Mouse (Mus musculus) kidney, embryonic 14.5 days (tissue): ENCODE data around the gene Fbxl17. TPM values are rescaled to one million over a fixed set of nuclear protein-coding genes. Genes with fewer than 3 reads are reported as not detected.

Experiments
- ATAC-seq: fragments of 200-750 bp; cut with Nextera tagmentation; 2 replicates; pipeline ENCODE4 v1.8.0; 2017; ENCODE audit warnings: moderate number of reproducible peaks, mild to moderate bottlenecking, moderate TSS enrichment, moderate library complexity; ENCODE audit not compliant: low FRiP score, low TSS enrichment
- H3K27ac ChIP-seq: fragments of 300-500 bp; sonication (generic); 2 replicates; pipeline ENCODE4 v1.5.1; 2014; ENCODE audit warnings: low read depth, mild to moderate bottlenecking, low read length, moderate library complexity, mixed read lengths
- H3K27me3 ChIP-seq: fragments of 300-500 bp; sonication (generic); 2 replicates; pipeline ENCODE4 v1.6.1; 2014; ENCODE audit warnings: mild to moderate bottlenecking, low read length; ENCODE audit not compliant: control insufficient read depth, insufficient read depth
- H3K36me3 ChIP-seq: fragments of 300-500 bp; sonication (generic); 2 replicates; pipeline ENCODE4 v1.6.1; 2014; ENCODE audit warnings: low read length, mixed read lengths; ENCODE audit not compliant: control insufficient read depth, insufficient read depth
- H3K4me1 ChIP-seq: fragments of 300-500 bp; sonication (generic); 2 replicates; pipeline ENCODE4 v1.6.1; 2014; ENCODE audit warnings: low read length, mixed read lengths; ENCODE audit not compliant: control insufficient read depth, insufficient read depth
- H3K4me2 ChIP-seq: fragments of 300-500 bp; sonication (generic); replicated peaks from 2 replicates; pipeline ENCODE4 v1.6.1; 2014; ENCODE audit warnings: low read depth, mild to moderate bottlenecking, low read length
- H3K4me3 ChIP-seq: fragments of 300-500 bp; sonication (generic); 2 replicates; pipeline ENCODE4 v1.5.1; 2014; ENCODE audit warnings: mild to moderate bottlenecking, low read length
- H3K9ac ChIP-seq: fragments of 300-500 bp; sonication (generic); 2 replicates; pipeline ENCODE4 v1.6.1; 2014; ENCODE audit warnings: low read depth, mild to moderate bottlenecking, low read length, moderate library complexity
- H3K9me3 ChIP-seq: fragments of 300-500 bp; sonication (generic); 2 replicates; pipeline ENCODE4 v1.6.1; 2016; ENCODE audit warnings: low read length; ENCODE audit not compliant: control insufficient read depth
- WGBS: fragments of 180-500 bp; shearing (Covaris S2); extraction: QIAGEN DNeasy Blood & Tissue Kit; methylation state at CpG from one replicate; pipeline ENCODE4 v1.1.7; 2014; 5-methylcytosine and 5-hydroxymethylcytosine counted together
- polyA plus RNA-seq: library from polyadenylated mRNA; unstranded; fragments of >200 nt; fragmentation: Nextera tagmentation; extraction: Ambion mirVana; gene quantifications from 2 replicates; pipeline ENCODE4 v1.2.1, GENCODE M21; 2014

Fbxl17 gene
- polyA plus RNA-seq, 1 experiment from 2014 or later: 8.8 TPM

- Histone ChIP-seq H3K9ac (no peak overlapping the region), H3K36me3 (no peaks in the 10 kb centered on the region), H3K4me1 (no peaks in the 10 kb centered on the region), H3K27me3 (no peaks in the 10 kb centered on the region), H3K4me3 (no peak overlapping the region), H3K27ac (no peak overlapping the region), H3K9me3 (no peaks in the 10 kb centered on the region), H3K4me2 (no peak overlapping the region)
- 57% methylated on average over 3 of the region's 3 CpGs for WGBS
- ATAC-seq: no peak
Measured at GRCm38 (mm10) chr17:63046401-63046800, 453.4 kb downstream of the Fbxl17 start.

GRCm38 (mm10) chr17:63045297-63045696 lies 454.5 kb downstream of the Fbxl17 start:
- no peak overlapping the region for H3K4me2 ChIP-seq
- no peak overlapping the region for H3K27ac ChIP-seq
- peaks cover 7% of the 10 kb centered on the region; the same call in 1 of the 2 replicates for H3K9me3 ChIP-seq
- 60% methylated on average over 13 of the region's 13 CpGs for WGBS
- H3K4me3 ChIP-seq: no peak overlapping the region
- H3K27me3 ChIP-seq: no peaks in the 10 kb centered on the region
- ATAC-seq: no peak
- H3K36me3 ChIP-seq: no peaks in the 10 kb centered on the region
- H3K9ac ChIP-seq: no peak overlapping the region
- H3K4me1 ChIP-seq: no peaks in the 10 kb centered on the region

- H3K4me1 ChIP-seq: no peaks in the 10 kb centered on the region
- no peak overlapping the region for H3K4me3 ChIP-seq
- no peak overlapping the region for H3K9ac ChIP-seq
- no peaks in the 10 kb centered on the region for H3K27me3 ChIP-seq
- 81% methylated on average over 9 of the region's 9 CpGs for WGBS
- H3K36me3 ChIP-seq: no peaks in the 10 kb centered on the region
- ATAC-seq: no peak
- H3K27ac ChIP-seq: no peak overlapping the region
- H3K9me3 ChIP-seq: peaks cover 14% of the 10 kb centered on the region; the same call in 1 of the 2 replicates
- no peak overlapping the region for H3K4me2 ChIP-seq
Measured at GRCm38 (mm10) chr17:63043046-63043675, 456.7 kb downstream of the Fbxl17 start.

GRCm38 (mm10) chr17:63037562-63037961 lies 462.3 kb downstream of the Fbxl17 start:
- H3K36me3 ChIP-seq: no peaks in the 10 kb centered on the region
- H3K9ac ChIP-seq: no peak overlapping the region
- H3K4me2 ChIP-seq: no peak overlapping the region
- WGBS: 88% methylated on average over 3 of the region's 3 CpGs
- no peak overlapping the region for H3K4me3 ChIP-seq
- H3K9me3 ChIP-seq: peaks cover 14% of the 10 kb centered on the region; the same call in 1 of the 2 replicates
- H3K27ac ChIP-seq: no peak overlapping the region
- no peak for ATAC-seq
- H3K27me3 ChIP-seq: no peaks in the 10 kb centered on the region
- H3K4me1 ChIP-seq: no peaks in the 10 kb centered on the region

GRCm38 (mm10) chr17:63033141-63033540 lies 466.7 kb downstream of the Fbxl17 start:
- Histone ChIP-seq H3K9ac (no peak overlapping the region), H3K27me3 (no peaks in the 10 kb centered on the region), H3K4me2 (no peak overlapping the region), H3K4me3 (no peak overlapping the region), H3K27ac (no peak overlapping the region), H3K4me1 (no peaks in the 10 kb centered on the region), H3K36me3 (no peaks in the 10 kb centered on the region), H3K9me3 (no peaks in the 10 kb centered on the region)
- ATAC-seq: no peak
- 83% methylated on average over 5 of the region's 5 CpGs for WGBS

- Histone ChIP-seq H3K4me1 (no peaks in the 10 kb centered on the region), H3K9me3 (no peaks in the 10 kb centered on the region), H3K4me3 (no peak overlapping the region), H3K27me3 (no peaks in the 10 kb centered on the region), H3K36me3 (no peaks in the 10 kb centered on the region), H3K27ac (no peak overlapping the region), H3K9ac (no peak overlapping the region), H3K4me2 (no peak overlapping the region)
- 62% methylated on average over 4 of the region's 4 CpGs for WGBS
- ATAC-seq: no peak
Measured at GRCm38 (mm10) chr17:63029105-63029504, 470.7 kb downstream of the Fbxl17 start.

GRCm38 (mm10) chr17:63025238-63025637 lies 474.6 kb downstream of the Fbxl17 start:
- no peaks in the 10 kb centered on the region for H3K4me1 ChIP-seq
- H3K9ac ChIP-seq: no peak overlapping the region
- H3K27ac ChIP-seq: no peak overlapping the region
- no peak for ATAC-seq
- H3K4me3 ChIP-seq: no peak overlapping the region
- no peak overlapping the region for H3K4me2 ChIP-seq
- H3K9me3 ChIP-seq: no peaks in the 10 kb centered on the region
- WGBS: 68% methylated on average over 15 of the region's 15 CpGs
- H3K36me3 ChIP-seq: no peaks in the 10 kb centered on the region
- H3K27me3 ChIP-seq: no peaks in the 10 kb centered on the region

- Histone ChIP-seq H3K4me3 (no peak overlapping the region), H3K36me3 (no peaks in the 10 kb centered on the region), H3K4me1 (no peaks in the 10 kb centered on the region), H3K9me3 (no peaks in the 10 kb centered on the region), H3K27ac (no peak overlapping the region), H3K9ac (no peak overlapping the region), H3K27me3 (no peaks in the 10 kb centered on the region), H3K4me2 (no peak overlapping the region)
- WGBS: 87% methylated on average over 3 of the region's 3 CpGs
- ATAC-seq: no peak
Measured at GRCm38 (mm10) chr17:63017605-63018167, 482.1 kb downstream of the Fbxl17 start.

- 34% methylated on average over 3 of the region's 3 CpGs for WGBS
- no peak overlapping the region for H3K27ac ChIP-seq
Measured at GRCm38 (mm10) chr17:63012571-63012923, 487.3 kb downstream of the Fbxl17 start.

More at GRCm38 (mm10) chr17:63012571-63012923, 487.3 kb downstream of the Fbxl17 start:
- ATAC-seq: no peak
- Histone ChIP-seq H3K36me3 (no peaks in the 10 kb centered on the region), H3K9me3 (no peaks in the 10 kb centered on the region), H3K4me2 (no peak overlapping the region), H3K4me1 (peaks cover 3% of the 10 kb centered on the region; the same call in 1 of the 2 replicates), H3K9ac (no peak overlapping the region), H3K27me3 (no peaks in the 10 kb centered on the region), H3K4me3 (no peak overlapping the region)
